Mouse (Mus musculus) cortical plate, adult 2 months (tissue): Measurements from ENCODE around the gene Thumpd3.

ENCODE experiments used
- CTCF ChIP-seq: fragments of 200-500 bp; IDR thresholded peaks from 2 replicates; pipeline ENCODE4 v1.5.1; 2011; ENCODE audit warnings: mild to moderate bottlenecking, control low read depth, low read length; ENCODE audit not compliant: insufficient read depth; ENCODE audit errors: extremely low read depth
- POLR2A ChIP-seq: fragments of 200-500 bp; IDR thresholded peaks from 2 replicates; pipeline ENCODE4 v1.6.1; 2011; ENCODE audit warnings: mild to moderate bottlenecking, low read length, control low read depth; ENCODE audit not compliant: insufficient read depth; ENCODE audit errors: extremely low read depth

DNA sequence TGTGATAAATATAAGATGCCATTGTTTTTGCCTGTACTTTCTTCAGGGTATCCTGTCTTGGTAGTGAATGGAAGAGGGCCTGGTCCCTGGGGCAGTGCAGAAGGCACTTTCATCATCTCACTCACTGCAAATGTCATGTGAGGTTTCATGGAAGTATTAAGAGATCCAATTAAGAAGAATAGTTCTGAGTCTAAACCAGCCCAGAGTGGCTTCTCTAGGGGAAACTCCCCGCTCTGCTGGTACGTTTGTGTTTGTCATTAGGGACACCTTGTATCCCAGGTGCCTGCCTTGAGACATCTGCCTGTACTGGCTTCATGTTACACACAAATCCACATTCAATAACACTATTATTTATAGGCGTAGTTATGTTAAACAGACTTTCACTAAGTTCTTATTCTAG lies 63.4 kb downstream of the Thumpd3 start:
- TF ChIP-seq POLR2A (no peak), CTCF (no peak)
